In the genomic region with DNA sequence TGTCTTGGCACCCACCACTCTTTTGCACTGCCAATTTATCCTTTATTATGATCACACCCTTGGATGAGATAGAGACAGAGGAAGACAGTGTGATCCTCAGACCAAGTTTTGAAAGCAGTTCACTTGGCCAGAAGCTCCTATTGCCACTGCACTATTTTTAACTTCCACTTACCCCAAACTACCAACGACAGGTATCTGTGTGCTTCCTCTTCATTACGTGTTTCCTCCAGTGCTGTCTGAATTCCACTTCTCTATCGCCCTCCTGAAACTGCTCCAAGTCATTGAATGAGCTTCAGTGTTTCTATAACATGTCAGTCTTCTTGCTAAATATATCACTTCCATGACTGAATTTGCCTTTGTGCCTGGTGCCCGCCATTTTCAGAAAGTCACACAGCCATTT, we compare ENCODE assay signal across 10 mouse cellular contexts. TPM values are rescaled to one million over a fixed set of nuclear protein-coding genes. Genes with fewer than 3 reads are reported as not detected.
DNase-seq lines count a peak whose midpoint lies in the region; ATAC-seq and TF ChIP-seq lines count a peak whose summit lies in the region.
"Had no signal": no experiment of that assay in that cellular context is flagged by ENCODE, and none has a peak within 500 bp of the region (broad histone marks: within the 10 kb centered on the region; RNA-seq: fewer than 3 reads in every experiment).

A gene (minus strand): TSS at position 150 of the 400 bp plus-strand sequence.

- H3K4me2 ChIP-seq in kidney, postnatal 0 days (ENCODE audit: low read length) = no peak within 1 kb of the TSS
- no peak within 1 kb of the TSS for H3K4me2 ChIP-seq in embryonic facial prominence, embryonic 13.5 days
- no peak within 1 kb of the TSS for H3K4me2 ChIP-seq in intestine, postnatal 0 days (replicated peaks; ENCODE audit: low read depth)

- ATAC-seq in kidney, postnatal 0 days (replicated peaks; ENCODE audit: low FRiP score, low read depth) = no peak
- no peak for ATAC-seq in embryonic facial prominence, embryonic 13.5 days (ENCODE audit: insufficient number of reproducible peaks, insufficient read depth, low FRiP score, low TSS enrichment, low read depth)
- ATAC-seq in intestine, postnatal 0 days = no peak
- ATAC-seq: inflammation-experienced regulatory T-cells, adult 6 months had no signal

- 80% methylated on average over 4 of the region's 4 CpGs for WGBS in kidney, postnatal 0 days
- WGBS in embryonic facial prominence, embryonic 13.5 days = 83% methylated on average over 4 of the region's 4 CpGs
- 75% methylated on average over 4 of the region's 4 CpGs for WGBS in intestine, postnatal 0 days

- H3K27me3 ChIP-seq in kidney, postnatal 0 days (ENCODE audit: insufficient read depth, low read length) = no peaks in the 10 kb centered on the region
- H3K27me3 ChIP-seq in embryonic facial prominence, embryonic 13.5 days = no peaks in the 10 kb centered on the region
- H3K27me3 ChIP-seq in megakaryocyte, embryonic 14.5 days (replicated peaks) = no peaks in the 10 kb centered on the region
- no peaks in the 10 kb centered on the region for H3K27me3 ChIP-seq in intestine, postnatal 0 days (replicated peaks; ENCODE audit: control insufficient read depth, insufficient read depth, low read length)

- H3K9ac ChIP-seq in kidney, postnatal 0 days (ENCODE audit: low read depth, low read length) = no peak within 1 kb of the TSS
- H3K9ac ChIP-seq in embryonic facial prominence, embryonic 13.5 days = no peak within 1 kb of the TSS
- no peak within 1 kb of the TSS for H3K9ac ChIP-seq in intestine, postnatal 0 days (ENCODE audit: low read depth, low read length)

- H3K4me1 ChIP-seq in kidney, postnatal 0 days (replicated peaks; ENCODE audit: insufficient read depth, low read length) = no peaks in the 10 kb centered on the region
- H3K4me1 ChIP-seq in embryonic facial prominence, embryonic 13.5 days = no peaks in the 10 kb centered on the region
- H3K4me1 ChIP-seq in megakaryocyte, embryonic 14.5 days = peaks cover 27% of the 10 kb centered on the region
- H3K4me1 ChIP-seq in intestine, postnatal 0 days (replicated peaks; ENCODE audit: control insufficient read depth, insufficient read depth, low read length) = no peaks in the 10 kb centered on the region

- no peak for TF ChIP-seq CTCF in kidney, postnatal 0 days (IDR thresholded peaks at IDR 0.05; ENCODE audit: low read depth)
- no peak for TF ChIP-seq CTCF in intestine, postnatal 0 days (IDR thresholded peaks at IDR 0.05; ENCODE audit: low read depth)

- no peaks in the 10 kb centered on the region for H3K9me3 ChIP-seq in kidney, postnatal 0 days (replicated peaks; ENCODE audit: low read length)
- no peaks in the 10 kb centered on the region for H3K9me3 ChIP-seq in embryonic facial prominence, embryonic 13.5 days
- H3K9me3 ChIP-seq in megakaryocyte, embryonic 14.5 days = no peaks in the 10 kb centered on the region
- H3K9me3 ChIP-seq in intestine, postnatal 0 days (ENCODE audit: control insufficient read depth) = no peaks in the 10 kb centered on the region

- H3K27ac ChIP-seq in kidney, postnatal 0 days = no peak within 1 kb of the TSS
- H3K27ac ChIP-seq in embryonic facial prominence, embryonic 13.5 days = no peak within 1 kb of the TSS
- H3K27ac ChIP-seq in intestine, postnatal 0 days (ENCODE audit: low read depth, low read length) = no peak within 1 kb of the TSS

- no peaks in the 10 kb centered on the region for H3K36me3 ChIP-seq in kidney, postnatal 0 days (ENCODE audit: insufficient read depth, low read length)
- no peaks in the 10 kb centered on the region for H3K36me3 ChIP-seq in embryonic facial prominence, embryonic 13.5 days
- no peaks in the 10 kb centered on the region for H3K36me3 ChIP-seq in megakaryocyte, embryonic 14.5 days (replicated peaks; ENCODE audit: low read length)
- no peaks in the 10 kb centered on the region for H3K36me3 ChIP-seq in intestine, postnatal 0 days (ENCODE audit: control insufficient read depth, insufficient read depth)

- H3K4me3 ChIP-seq in kidney, postnatal 0 days (replicated peaks; ENCODE audit: low read depth, low read length) = no peak within 1 kb of the TSS
- H3K4me3 ChIP-seq in embryonic facial prominence, embryonic 13.5 days = no peak within 1 kb of the TSS
- no peak within 1 kb of the TSS for H3K4me3 ChIP-seq in megakaryocyte, embryonic 14.5 days (replicated peaks)
- H3K4me3 ChIP-seq in intestine, postnatal 0 days (ENCODE audit: low read depth, low read length) = no peak within 1 kb of the TSS

- DNase-seq in kidney, postnatal 0 days (ENCODE audit: low spot score) = no peak
- DNase-seq in kidney, postnatal 25 days = no peak
- no peak for DNase-seq in heart, postnatal 4 days
- DNase-seq in testis, postnatal 10 days (ENCODE audit: low spot score) = no peak
- no peak for DNase-seq in yolk sac, embryonic 10.5 days (ENCODE audit: low spot score)
- DNase-seq: cerebellum, adult 11 months had no signal

RNA-seq across cellular contexts. Expression of the gene that starts here (rescaled TPM):
- polyA plus RNA-seq in kidney, postnatal 0 days (2015; fragmentation: Nextera tagmentation; extraction: Ambion mirVana) = 18.9 and 27.6 TPM in 2 replicates
- polyA plus RNA-seq in embryonic facial prominence, embryonic 13.5 days (2015; fragmentation: Nextera tagmentation; extraction: Ambion mirVana) = 10.4 and 11.0 TPM in 2 replicates
- total RNA-seq in heart, postnatal 4 days (2021) = 10 to 100 TPM; 13.6 to 14.1 TPM
- 20.8 and 22.0 TPM in 2 replicates for polyA plus RNA-seq in megakaryocyte, embryonic 14.5 days (2012; ENCODE audit: insufficient read depth, low replicate concordance)
- polyA plus RNA-seq in intestine, postnatal 0 days (2015; fragmentation: Nextera tagmentation; extraction: Ambion mirVana) = 3.8 and 4.4 TPM in 2 replicates
